Mouse (Mus musculus) hindbrain, postnatal 0 days (tissue): ENCODE data around the gene Irgm1. TPM values are rescaled to one million over a fixed set of nuclear protein-coding genes. Genes with fewer than 3 reads are reported as not detected.

Source experiments
- ATAC-seq: fragments of 200-750 bp; cut with Nextera tagmentation; 2 replicates; pipeline ENCODE4 v1.8.0; 2017; ENCODE audit warnings: mild to moderate bottlenecking, moderate TSS enrichment, moderate library complexity
- DNase-seq: peaks from one replicate; pipeline ENCODE4 v3.0.0-alpha.2; 2015; ENCODE audit warnings: low spot score
- H3K27ac ChIP-seq: fragments of 300-500 bp; sonication (generic); 2 replicates; pipeline ENCODE4 v1.5.1; 2014; ENCODE audit warnings: mild to moderate bottlenecking
- H3K27me3 ChIP-seq: fragments of 300-500 bp; sonication (generic); 2 replicates; pipeline ENCODE4 v1.6.1; 2014; ENCODE audit warnings: low read length, mixed read lengths; ENCODE audit not compliant: insufficient read depth
- H3K36me3 ChIP-seq: fragments of 300-500 bp; sonication (generic); 2 replicates; pipeline ENCODE4 v1.6.1; 2014; ENCODE audit warnings: low read length, mixed read lengths; ENCODE audit not compliant: insufficient read depth
- H3K4me1 ChIP-seq: fragments of 300-500 bp; sonication (generic); 2 replicates; pipeline ENCODE4 v1.6.1; 2014; ENCODE audit warnings: antibody characterized with exemption, low read length, mixed read lengths; ENCODE audit not compliant: insufficient read depth
- H3K4me2 ChIP-seq: fragments of 300-500 bp; sonication (generic); 2 replicates; pipeline ENCODE4 v1.6.1; 2014; ENCODE audit warnings: low read depth, mild to moderate bottlenecking, low read length, moderate library complexity, mixed read lengths
- H3K4me3 ChIP-seq: fragments of 300-500 bp; sonication (generic); 2 replicates; pipeline ENCODE4 v1.5.1; 2014; ENCODE audit warnings: low read length
- H3K9ac ChIP-seq: fragments of 300-500 bp; sonication (generic); replicated peaks from 2 replicates; pipeline ENCODE4 v1.6.1; 2014; ENCODE audit warnings: mild to moderate bottlenecking, low read length, moderate library complexity, mixed read lengths
- H3K9me3 ChIP-seq: fragments of 300-500 bp; sonication (generic); 2 replicates; pipeline ENCODE4 v1.6.1; 2016; ENCODE audit warnings: low read length, mixed read lengths
- CTCF ChIP-seq: IDR thresholded peaks from 2 replicates; pipeline ENCODE4 v1.5.1; 2016; ENCODE audit warnings: antibody characterized with exemption, control low read depth, low read depth
- WGBS: fragments of 180-500 bp; shearing (Covaris S2); extraction: QIAGEN DNeasy Blood & Tissue Kit; methylation state at CpG from one replicate; pipeline ENCODE4 v1.1.7; 2014; 5-methylcytosine and 5-hydroxymethylcytosine counted together
- polyA plus RNA-seq: library from polyadenylated mRNA; unstranded; fragments of >200 nt; fragmentation: Nextera tagmentation; extraction: Ambion mirVana; gene quantifications from 2 replicates; pipeline ENCODE4 v1.2.1, GENCODE M21; 2015
- total RNA-seq: library from RNA; depleted of rRNA; stranded (reverse); fragments of >200 nt; gene quantifications from 2 replicates; pipeline ENCODE4 v1.2.3, GENCODE M21; 2014

The Irgm1 gene
- total and polyA plus RNA-seq, 2 experiments from 2014 or later, result 5.8 to 6.3 TPM

DNA sequence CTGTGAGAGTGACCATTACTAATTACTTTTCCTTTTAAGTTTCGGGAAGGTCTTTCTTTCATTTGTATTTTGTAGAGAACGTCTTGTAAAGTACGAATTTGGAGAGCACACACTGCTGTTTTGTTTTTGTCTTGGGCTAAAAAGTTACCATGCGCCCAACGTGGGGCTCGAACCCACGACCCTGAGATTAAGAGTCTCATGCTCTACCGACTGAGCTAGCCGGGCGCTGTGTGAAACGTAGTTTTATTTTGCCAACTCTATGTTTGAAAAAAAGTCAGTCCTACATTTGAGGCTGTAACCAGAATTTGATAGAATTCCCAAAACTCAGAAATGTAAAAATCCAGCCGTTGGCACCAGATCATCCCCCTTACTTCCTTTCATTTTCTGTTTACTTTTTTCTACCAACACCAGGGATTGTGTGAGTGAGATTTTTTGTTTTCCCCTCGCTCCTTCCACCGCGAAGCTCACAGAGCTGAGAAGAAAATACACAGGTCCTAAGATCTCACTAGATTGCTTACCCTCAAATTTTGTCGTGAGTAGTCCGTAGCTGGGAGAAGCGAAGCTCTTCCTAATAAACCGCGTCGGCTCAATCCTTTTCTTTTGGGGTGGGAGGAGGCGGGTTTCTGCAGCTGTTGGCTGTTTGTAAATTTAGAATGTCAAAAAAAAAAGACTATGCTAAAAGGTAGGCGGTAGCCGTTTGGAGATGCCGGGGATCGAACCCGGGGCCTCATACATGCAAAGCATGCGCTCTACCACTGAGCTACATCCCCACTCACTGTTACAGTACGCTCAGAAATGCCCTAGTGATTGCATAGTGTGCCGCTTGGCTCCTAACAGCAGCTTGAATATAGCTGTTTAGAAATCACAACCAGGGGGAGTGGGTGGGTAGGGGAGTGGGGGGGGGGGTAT lies 37.5 kb downstream of the Irgm1 start:
- Histone ChIP-seq H3K9me3 (no peaks in the 10 kb centered on the region), H3K4me1 (peaks cover 5% of the 10 kb centered on the region; the same call in 1 of the 2 replicates), H3K27ac (peak overlapping the region; percentile 71), H3K27me3 (no peaks in the 10 kb centered on the region), H3K36me3 (no peaks in the 10 kb centered on the region), H3K4me3 (peak overlapping the region; percentile 62), H3K9ac (peak overlapping the region; percentile 56), H3K4me2 (peak overlapping the region; percentile 60)
- DNase-seq (peak; percentile 92), ATAC-seq (peak; percentile 88)
- 0 out of 2 replicates have a peak, but pooled peaks have one; percentile 8 for TF ChIP-seq CTCF
- WGBS, result 0% methylated on average over 30 of the region's 30 CpGs

DNA sequence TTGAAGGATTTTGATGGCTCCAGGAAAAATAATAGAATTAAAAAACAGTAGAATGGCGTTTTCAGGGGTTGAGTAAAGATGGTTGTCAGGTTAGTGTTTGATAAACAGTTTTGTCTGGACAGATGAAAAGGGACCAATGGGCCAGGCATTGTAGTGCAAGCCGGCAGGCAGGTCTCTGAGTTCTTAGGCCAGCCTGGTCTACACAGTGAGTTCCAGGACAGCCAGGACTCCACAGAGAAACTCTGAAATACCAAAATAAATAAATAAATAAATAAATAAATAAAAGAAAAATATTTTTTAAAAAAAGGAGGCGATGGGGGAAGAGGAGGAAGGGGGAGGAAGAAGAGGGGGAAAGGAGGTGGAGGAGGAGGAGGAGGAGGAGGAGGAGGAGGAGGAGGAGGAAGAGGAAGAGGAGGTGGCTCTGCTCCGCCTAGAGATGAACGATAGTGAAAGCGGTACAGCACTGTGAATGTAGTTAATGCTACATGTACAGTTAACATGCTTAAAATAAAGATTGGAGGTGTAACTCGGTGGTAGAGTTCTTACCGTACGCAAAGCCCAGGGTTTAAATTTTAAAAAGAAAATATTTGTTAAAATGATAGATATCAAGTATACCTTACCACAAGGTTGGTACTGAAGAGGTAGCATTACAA lies 38.3 kb downstream of the Irgm1 start:
- TF ChIP-seq CTCF, result no peak
- peak overlapping the region; percentile 62 for H3K4me3 ChIP-seq
- no peaks in the 10 kb centered on the region for H3K9me3 ChIP-seq
- DNase-seq (no peak), ATAC-seq (no peak)
- H3K36me3 ChIP-seq, result no peaks in the 10 kb centered on the region
- H3K27ac ChIP-seq, result no peak overlapping the region
- peak overlapping the region; percentile 60 for H3K4me2 ChIP-seq
- 33% methylated on average over 9 of the region's 9 CpGs for WGBS
- no peaks in the 10 kb centered on the region for H3K27me3 ChIP-seq
- no peak overlapping the region for H3K9ac ChIP-seq
- H3K4me1 ChIP-seq, result 0 out of 2 replicates have a peak, but pooled peaks cover 2% of the 10 kb centered on the region

DNA sequence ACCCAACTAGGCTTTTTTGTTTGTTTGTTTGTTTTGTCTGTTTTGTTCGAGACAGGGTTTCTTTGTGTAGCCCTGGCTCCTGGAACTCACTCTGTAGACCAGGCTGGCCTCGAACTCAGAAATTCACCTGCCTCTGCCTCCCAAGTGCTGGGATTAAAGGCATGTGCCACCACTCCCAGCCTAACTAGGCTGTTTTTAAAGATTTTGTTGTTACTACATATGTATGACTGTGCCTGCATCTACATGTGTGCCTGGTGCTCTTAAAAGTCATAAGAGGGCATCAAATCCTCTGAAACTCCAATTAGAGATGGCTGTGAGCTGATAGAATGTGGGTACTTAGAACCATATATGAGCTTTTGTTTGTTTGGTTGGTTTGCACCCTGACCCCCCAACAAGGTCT lies 40.2 kb downstream of the Irgm1 start:
- Histone ChIP-seq H3K9ac (no peak overlapping the region), H3K4me3 (no peak overlapping the region), H3K9me3 (no peaks in the 10 kb centered on the region), H3K36me3 (no peaks in the 10 kb centered on the region), H3K27ac (no peak overlapping the region), H3K4me2 (no peak overlapping the region), H3K4me1 (no peaks in the 10 kb centered on the region), H3K27me3 (no peaks in the 10 kb centered on the region)
- no peak for DNase-seq
- no peak for TF ChIP-seq CTCF
- no peak for ATAC-seq
- WGBS, result 68% methylated on average over 2 of the region's 2 CpGs

DNA sequence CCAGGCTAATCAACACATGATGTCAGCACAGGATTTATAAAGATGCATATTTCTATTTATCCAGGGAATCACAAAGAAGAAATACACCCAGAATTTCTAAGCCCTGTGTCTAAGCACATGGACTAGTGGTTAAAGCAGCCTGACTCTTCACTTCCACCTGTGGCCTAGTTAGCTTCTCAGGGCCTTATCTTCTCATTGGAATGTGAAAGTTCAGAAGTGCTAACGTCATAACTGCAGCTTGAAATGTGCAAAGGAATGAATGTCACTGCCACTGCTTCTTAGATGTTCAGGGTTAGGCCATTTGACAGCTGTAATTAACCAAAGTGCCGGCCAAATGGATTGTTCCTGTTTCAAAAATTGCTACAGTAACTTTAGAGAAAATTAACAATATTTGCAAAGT lies 41.2 kb downstream of the Irgm1 start:
- Histone ChIP-seq H3K4me1 (no peaks in the 10 kb centered on the region), H3K27me3 (no peaks in the 10 kb centered on the region)

DNA sequence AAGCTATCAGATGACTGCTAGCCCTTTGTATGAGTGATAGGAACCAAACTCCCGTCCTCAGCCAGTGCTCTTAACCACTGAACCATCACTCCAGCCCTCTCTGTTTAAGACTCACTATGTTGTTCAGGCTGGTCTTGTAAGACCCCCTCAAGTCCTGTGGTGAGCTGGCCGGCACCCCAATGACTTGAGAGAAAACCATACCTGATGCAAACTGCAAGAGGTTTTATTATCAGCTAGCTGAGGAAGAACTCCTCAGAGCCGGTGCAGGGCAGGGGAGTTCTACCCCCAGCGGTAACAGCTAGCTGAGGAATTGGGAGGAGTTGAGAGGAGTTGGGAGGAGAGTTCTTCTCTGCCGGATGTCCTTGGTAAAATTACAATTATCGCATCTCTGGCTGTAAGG lies 43.6 kb downstream of the Irgm1 start:
- Histone ChIP-seq H3K4me3 (no peak overlapping the region), H3K27ac (no peak overlapping the region), H3K4me1 (peaks cover 6% of the 10 kb centered on the region; the same call in 1 of the 2 replicates), H3K9me3 (no peaks in the 10 kb centered on the region), H3K27me3 (no peaks in the 10 kb centered on the region), H3K9ac (no peak overlapping the region), H3K4me2 (no peak overlapping the region), H3K36me3 (no peaks in the 10 kb centered on the region)
- no peak for ATAC-seq
- 67% methylated on average over 6 of the region's 6 CpGs for WGBS
- DNase-seq, result no peak
- no peak for TF ChIP-seq CTCF

More for the DNA sequence above, 41.2 kb downstream of the Irgm1 start:
- WGBS, result 82% methylated on average over 2 of the region's 2 CpGs
- ATAC-seq (no peak), DNase-seq (no peak)
- Histone ChIP-seq H3K9me3 (no peaks in the 10 kb centered on the region), H3K36me3 (no peaks in the 10 kb centered on the region), H3K4me2 (no peak overlapping the region), H3K9ac (no peak overlapping the region), H3K4me3 (no peak overlapping the region), H3K27ac (no peak overlapping the region)
- TF ChIP-seq CTCF, result no peak

DNA sequence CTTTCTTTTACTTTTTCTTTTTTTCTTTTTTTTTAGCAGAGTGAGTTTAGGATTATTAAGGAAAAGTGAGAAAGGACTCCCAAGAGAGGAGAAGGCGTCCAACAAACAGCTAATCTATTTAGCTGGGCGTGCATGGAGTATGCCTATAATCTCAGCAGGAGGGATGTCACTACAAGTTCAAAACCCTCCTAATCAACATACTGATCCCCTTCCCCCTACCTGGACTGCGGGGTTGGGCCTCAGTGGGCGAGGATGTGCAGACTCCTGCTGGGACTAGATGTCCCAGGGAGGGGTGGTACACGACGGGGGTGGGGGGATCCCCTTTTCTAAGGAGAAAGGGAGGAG lies 44.8 kb downstream of the Irgm1 start:
- Histone ChIP-seq H3K27me3 (no peaks in the 10 kb centered on the region), H3K9ac (no peak overlapping the region; the same call in 1 of the 2 replicates), H3K27ac (peak overlapping the region; percentile 32; the same call in 1 of the 2 replicates), H3K9me3 (no peaks in the 10 kb centered on the region), H3K4me3 (peak overlapping the region; percentile 42), H3K4me2 (peak overlapping the region; percentile 55), H3K4me1 (peaks cover 6% of the 10 kb centered on the region; the same call in 1 of the 2 replicates), H3K36me3 (no peaks in the 10 kb centered on the region)
- DNase-seq, result peak; percentile 29
- ATAC-seq, result peak; percentile 25; the same call in 1 of the 2 replicates
- WGBS, result under 1% methylated on average over 6 of the region's 6 CpGs
- TF ChIP-seq CTCF, result no peak
